Mouse (Mus musculus): ENCODE data around the gene Slc29a1. TPM values are rescaled to one million over a fixed set of nuclear protein-coding genes. Genes with fewer than 3 reads are reported as not detected.
A peak's percentile ranks its signal among the peaks of the same experiment; 100 is the strongest.

Slc29a1 gene
- total RNA-seq, 1 experiment from 2014 or later = 70.6 TPM

DNA sequence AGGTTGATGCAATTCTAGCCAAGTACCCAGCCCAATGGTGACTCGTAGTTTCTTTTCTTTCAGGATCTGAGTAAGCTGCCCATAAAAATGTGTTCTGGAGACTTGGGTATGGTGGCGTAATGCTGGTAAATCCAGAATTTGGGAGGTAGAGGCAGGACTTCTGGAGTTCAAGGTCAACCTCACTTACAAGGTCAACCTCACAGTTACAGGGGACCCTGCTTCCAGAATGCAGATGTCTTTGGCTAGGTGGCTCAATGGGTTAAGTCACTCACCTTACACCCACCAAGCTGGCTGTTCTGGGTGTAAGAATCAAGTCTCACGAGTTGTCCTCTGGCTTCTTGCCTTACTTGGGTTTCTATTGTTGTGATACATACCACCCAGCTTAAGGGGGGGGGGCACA lies 17.3 kb upstream of the Slc29a1 start:
- ATAC-seq (replicated peaks in 1 of 2; ENCODE audit: insufficient read depth in 1 of 2, low FRiP score in 2 of 2, low TSS enrichment in 1 of 2, low read depth in 1 of 2, poor library complexity in 2 of 2, severe bottlenecking in 2 of 2) = no peak

DNA sequence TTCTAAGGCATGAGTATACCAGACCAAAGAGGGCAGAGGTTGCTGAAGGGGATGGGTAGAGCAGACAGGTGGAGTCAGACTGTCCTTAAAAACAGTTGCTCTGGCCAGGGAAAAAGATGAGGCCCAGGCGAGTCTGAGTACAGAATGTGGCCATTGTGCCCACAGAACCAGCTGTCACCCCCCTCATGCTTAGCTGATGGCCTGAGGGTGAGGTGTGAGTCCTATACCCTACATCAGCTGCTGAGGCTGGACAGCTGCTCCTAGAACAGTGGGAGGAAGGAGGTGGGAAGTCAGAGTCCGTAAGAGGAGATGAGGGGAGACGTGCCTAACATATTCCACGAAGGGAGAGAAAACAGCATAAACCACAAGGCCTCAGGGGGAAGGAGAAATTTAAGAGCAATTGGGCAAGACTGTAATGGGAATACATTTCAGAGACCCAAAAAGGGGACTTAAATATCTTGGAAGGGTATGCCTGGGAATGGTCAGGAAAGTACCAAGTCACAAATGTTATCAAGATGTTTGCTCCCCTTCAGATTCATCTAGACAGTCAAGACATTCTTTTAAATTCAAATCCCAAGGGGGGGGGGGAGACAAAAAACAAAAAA lies 16.7 kb upstream of the Slc29a1 start:
- no peak for ATAC-seq (replicated peaks in 1 of 2; ENCODE audit: insufficient read depth in 1 of 2, low FRiP score in 2 of 2, low TSS enrichment in 1 of 2, low read depth in 1 of 2, poor library complexity in 2 of 2, severe bottlenecking in 2 of 2)

DNA sequence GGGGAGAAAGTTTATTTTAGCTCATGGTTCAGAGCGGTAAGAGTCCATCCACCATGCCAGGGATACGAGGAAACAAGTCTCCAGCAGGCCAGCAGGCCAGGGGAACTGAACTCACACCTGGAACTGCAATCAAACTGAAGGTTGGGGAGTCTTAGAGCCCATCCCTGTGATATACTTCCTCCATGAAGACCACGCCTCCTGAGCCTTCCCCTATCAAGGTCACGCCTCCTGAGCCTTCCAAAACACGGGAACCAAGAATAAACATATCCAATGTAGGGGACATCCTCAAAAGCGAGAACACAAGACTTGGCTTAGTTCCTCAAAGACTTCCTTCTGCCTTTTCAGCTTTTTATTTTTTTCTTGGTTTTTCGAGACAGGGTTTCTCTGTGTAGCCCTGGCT lies 13.5 kb upstream of the Slc29a1 start:
- peak; percentile 47 to 78; a peak in 3 of 4 replicates for ATAC-seq (replicated peaks in 1 of 2; ENCODE audit: insufficient read depth in 1 of 2, low FRiP score in 2 of 2, low TSS enrichment in 1 of 2, low read depth in 1 of 2, poor library complexity in 2 of 2, severe bottlenecking in 2 of 2)

DNA sequence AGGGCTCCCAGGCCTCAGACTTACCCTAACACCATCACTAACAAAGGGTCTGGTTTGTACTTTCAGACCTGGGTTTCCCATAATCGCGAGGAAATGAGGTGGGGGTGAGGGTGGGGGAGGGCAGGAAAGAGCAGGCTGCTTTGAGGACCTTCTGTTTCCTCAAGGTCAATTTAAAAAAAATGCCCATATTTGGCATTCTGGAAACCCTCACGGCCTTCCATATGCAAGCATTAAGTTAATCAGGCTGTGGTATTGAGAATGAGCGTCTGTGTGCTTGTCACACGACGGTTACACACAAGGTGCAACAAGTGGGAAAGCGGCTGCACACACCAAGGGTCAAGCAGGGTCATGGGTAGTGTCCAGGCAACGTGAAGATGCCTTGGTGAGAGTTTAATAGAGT lies 12.6 kb upstream of the Slc29a1 start:
- ATAC-seq (replicated peaks in 1 of 2; ENCODE audit: insufficient read depth in 1 of 2, low FRiP score in 2 of 2, low TSS enrichment in 1 of 2, low read depth in 1 of 2, poor library complexity in 2 of 2, severe bottlenecking in 2 of 2) = no peak

- ATAC-seq (replicated peaks in 1 of 2; ENCODE audit: insufficient read depth in 1 of 2, low FRiP score in 2 of 2, low TSS enrichment in 1 of 2, low read depth in 1 of 2, poor library complexity in 2 of 2, severe bottlenecking in 2 of 2) = no peak
Measured at GRCm38 (mm10) chr17:45610144-45610866, 10.9 kb upstream of the Slc29a1 start.

DNA sequence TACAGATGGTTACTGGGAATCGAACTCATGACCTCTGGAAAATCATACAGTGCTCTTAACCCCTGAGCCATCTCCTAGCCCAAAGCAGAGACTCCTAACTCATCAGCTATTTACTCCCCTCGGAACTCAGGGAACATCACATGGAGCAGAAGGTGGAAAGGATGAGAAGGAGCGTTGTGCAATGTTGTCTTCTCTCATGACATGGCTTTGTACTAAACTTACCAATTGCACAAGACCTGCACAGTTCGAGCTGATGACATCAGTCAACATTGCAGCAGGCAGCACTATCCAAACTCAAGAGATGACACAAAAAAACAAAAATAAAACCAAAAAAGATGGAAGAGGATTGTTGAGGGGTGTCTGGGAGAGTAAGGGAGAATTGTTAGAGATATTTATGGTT lies 9.0 kb upstream of the Slc29a1 start:
- ATAC-seq (replicated peaks in 1 of 2; ENCODE audit: insufficient read depth in 1 of 2, low FRiP score in 2 of 2, low TSS enrichment in 1 of 2, low read depth in 1 of 2, poor library complexity in 2 of 2, severe bottlenecking in 2 of 2) = no peak

DNA sequence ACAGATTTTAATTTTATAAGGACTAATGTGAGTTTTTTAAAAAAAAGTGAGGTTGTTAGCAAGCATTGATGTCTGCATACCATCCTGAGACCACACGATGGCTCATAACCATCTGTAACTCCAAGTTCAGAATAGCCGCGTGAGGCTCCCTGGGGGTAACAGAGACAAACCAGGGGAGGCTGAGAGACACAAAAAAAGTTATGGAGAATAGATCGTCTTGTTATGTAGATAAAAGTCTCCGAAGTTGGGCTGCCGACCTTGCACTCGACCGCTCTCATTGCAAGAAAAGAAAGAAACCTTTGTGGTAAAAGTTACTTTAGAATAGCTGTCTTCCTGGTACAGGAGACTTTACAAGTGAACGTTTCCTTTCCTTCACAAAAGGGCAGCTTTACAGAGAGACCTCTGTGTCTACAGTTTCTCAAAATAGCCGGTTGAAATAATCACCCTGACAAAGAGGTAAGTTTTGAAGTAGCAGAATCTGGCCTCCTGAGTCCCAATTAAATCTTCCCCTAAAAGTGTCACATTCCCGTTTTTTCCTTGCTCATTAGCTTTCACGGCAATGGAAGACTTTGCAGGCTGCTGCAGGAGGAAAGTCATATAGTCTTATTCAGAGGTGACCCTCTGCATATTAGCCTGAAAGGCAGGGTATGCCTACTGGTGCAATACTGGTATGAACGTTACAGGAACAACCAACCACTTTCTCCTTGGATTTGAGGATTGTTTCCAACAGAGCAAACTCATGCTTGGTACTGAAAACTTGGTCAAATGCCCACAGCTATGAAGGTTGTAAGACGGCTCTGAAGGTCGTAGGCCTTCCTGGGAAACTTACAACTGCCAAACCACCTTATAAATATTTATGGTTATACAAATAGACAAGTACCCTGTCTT lies 7.8 kb upstream of the Slc29a1 start:
- ATAC-seq (replicated peaks in 1 of 2; ENCODE audit: insufficient read depth in 1 of 2, low FRiP score in 2 of 2, low TSS enrichment in 1 of 2, low read depth in 1 of 2, poor library complexity in 2 of 2, severe bottlenecking in 2 of 2) = no peak

GRCm38 (mm10) chr17:45602984-45603383 lies 3.6 kb upstream of the Slc29a1 start:
- ATAC-seq (replicated peaks in 1 of 2; ENCODE audit: insufficient read depth in 1 of 2, low FRiP score in 2 of 2, low TSS enrichment in 1 of 2, low read depth in 1 of 2, poor library complexity in 2 of 2, severe bottlenecking in 2 of 2) = no peak

GRCm38 (mm10) chr17:45601877-45602304 lies 2.5 kb upstream of the Slc29a1 start, which contains the start of gene Mymx:
Gene Mymx (minus strand): TSS chr17:45602102.
- ATAC-seq (replicated peaks in 1 of 2; ENCODE audit: insufficient read depth in 1 of 2, low FRiP score in 2 of 2, low TSS enrichment in 1 of 2, low read depth in 1 of 2, poor library complexity in 2 of 2, severe bottlenecking in 2 of 2) = no peak

- ATAC-seq (replicated peaks in 1 of 2; ENCODE audit: insufficient read depth in 1 of 2, low FRiP score in 2 of 2, low TSS enrichment in 1 of 2, low read depth in 1 of 2, poor library complexity in 2 of 2, severe bottlenecking in 2 of 2) = no peak
Measured at GRCm38 (mm10) chr17:45601325-45601724, 1.9 kb upstream of the Slc29a1 start.

DNA sequence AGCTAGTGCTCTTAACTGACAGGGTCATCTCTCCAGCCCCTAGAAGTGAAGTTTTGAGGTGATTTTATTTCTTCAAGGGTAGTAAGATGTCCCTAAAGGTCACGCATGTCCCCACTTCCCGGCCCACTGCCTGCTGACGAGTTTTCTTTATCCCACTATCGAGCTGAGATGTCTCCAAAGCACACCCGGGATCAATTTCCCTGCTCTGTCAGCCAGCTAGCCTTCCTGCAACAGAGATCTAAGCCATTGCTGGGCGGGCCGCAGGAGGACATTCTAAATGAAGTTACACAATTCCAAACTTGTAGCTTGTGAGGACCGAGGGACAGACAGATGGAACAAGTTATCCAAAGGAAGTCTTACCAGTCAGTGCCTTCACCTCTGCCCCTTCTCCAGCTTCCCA lies 861 bp upstream of the Slc29a1 start:
- ATAC-seq (replicated peaks in 1 of 2; ENCODE audit: insufficient read depth in 1 of 2, low FRiP score in 2 of 2, low TSS enrichment in 1 of 2, low read depth in 1 of 2, poor library complexity in 2 of 2, severe bottlenecking in 2 of 2) = no peak

- no peak for ATAC-seq (replicated peaks in 1 of 2; ENCODE audit: insufficient read depth in 1 of 2, low FRiP score in 2 of 2, low TSS enrichment in 1 of 2, low read depth in 1 of 2, poor library complexity in 2 of 2, severe bottlenecking in 2 of 2)
Measured at GRCm38 (mm10) chr17:45598891-45599290, 515 bp downstream of the Slc29a1 start.

DNA sequence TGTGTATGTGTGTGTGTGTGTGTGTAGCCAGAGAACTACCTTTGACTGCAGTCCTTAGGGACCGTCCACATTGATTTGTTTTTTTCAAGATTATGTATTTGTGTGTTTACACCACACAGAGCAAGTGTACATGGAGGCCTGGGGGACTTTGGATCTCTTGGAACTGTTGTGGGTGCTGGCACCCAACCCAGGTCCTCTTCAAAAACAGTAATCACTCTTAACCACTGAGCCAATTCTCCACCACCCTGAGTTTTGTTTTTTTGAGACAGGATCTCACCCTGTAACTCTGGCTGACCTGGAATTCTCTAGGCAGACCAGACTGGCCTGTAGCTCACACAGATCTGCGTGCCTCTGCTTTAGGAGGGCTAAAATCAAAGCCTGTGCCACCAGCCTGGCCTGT lies 1.0 kb downstream of the Slc29a1 start:
- no peak for ATAC-seq (replicated peaks in 1 of 2; ENCODE audit: insufficient read depth in 1 of 2, low FRiP score in 2 of 2, low TSS enrichment in 1 of 2, low read depth in 1 of 2, poor library complexity in 2 of 2, severe bottlenecking in 2 of 2)

GRCm38 (mm10) chr17:45597787-45598186 lies 1.6 kb downstream of the Slc29a1 start:
- peak in 1 of 2 experiments; percentile 33; a peak in 1 of 4 replicates for ATAC-seq (replicated peaks in 1 of 2; ENCODE audit: insufficient read depth in 1 of 2, low FRiP score in 2 of 2, low TSS enrichment in 1 of 2, low read depth in 1 of 2, poor library complexity in 2 of 2, severe bottlenecking in 2 of 2)

DNA sequence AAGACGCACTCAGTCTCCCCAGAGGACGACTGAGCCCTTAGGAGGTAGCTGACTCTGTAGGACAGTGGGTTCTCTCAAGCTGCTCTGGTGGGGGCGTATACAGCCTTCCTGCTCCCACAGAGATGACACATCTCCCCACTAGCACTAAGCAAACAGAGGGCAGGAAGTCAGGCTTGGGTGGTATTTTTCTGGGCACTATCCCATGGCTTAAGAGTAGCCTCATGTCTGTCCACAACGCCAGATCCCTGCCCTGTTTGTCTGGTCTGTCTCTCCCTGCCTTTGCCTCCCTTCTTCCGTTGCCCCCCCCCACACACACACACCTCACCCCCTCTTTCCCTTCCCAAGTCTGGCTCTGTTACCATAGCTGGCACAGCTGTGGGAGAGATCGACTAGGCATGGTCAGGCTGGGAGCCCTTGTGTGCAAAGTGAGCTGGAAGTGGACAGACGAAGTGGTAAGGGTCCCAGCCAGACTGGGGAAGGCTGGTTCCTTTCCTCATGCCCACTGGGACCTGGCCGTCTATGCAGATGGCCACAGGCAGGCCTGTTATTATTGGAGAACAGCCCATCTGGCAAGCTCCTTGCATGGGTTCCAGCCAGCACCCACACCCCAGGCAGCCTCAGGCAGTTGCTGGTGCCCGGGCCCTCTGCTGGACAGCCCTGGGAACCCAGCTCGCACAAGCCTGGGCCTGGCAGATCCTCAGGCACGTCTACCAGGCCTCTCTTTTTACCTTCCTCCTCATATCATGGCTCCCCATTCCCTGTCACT lies 2.6 kb downstream of the Slc29a1 start:
- peak; percentile 66 to 72 for ATAC-seq (replicated peaks in 1 of 2; ENCODE audit: insufficient read depth in 1 of 2, low FRiP score in 2 of 2, low TSS enrichment in 1 of 2, low read depth in 1 of 2, poor library complexity in 2 of 2, severe bottlenecking in 2 of 2)

DNA sequence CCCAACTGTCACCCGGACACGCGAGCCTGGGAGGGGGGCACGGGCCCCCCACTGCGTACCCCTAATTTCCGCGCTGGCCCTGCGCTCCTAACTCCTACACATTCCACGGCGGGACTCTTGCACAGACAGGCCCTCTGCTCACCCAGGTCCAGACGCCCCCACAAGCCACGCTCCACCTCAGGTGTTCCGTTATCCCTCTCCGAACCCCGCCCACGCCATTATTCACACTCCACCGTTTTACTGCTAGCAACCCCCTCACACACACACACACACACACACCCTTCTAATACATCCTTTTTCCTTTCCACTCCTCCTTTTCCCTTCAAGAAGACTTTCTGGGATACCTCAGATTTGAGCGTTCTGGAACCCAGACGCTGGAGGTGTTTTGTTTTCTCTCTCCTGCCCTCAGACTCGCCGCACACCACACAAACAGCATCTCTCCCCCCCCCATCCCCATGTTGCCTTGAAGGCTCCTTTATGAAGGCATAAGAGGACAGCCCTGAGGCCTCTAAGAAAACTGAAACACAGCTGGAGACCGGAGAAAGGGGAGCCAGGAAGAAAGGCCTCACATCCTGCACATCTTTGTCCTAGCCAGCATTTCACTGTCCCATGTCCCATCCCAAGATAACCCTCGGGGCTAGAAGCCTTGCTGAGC lies 3.5 kb downstream of the Slc29a1 start:
- ATAC-seq (replicated peaks in 1 of 2; ENCODE audit: insufficient read depth in 1 of 2, low FRiP score in 2 of 2, low TSS enrichment in 1 of 2, low read depth in 1 of 2, poor library complexity in 2 of 2, severe bottlenecking in 2 of 2) = no peak

All from hematopoietic stem cell, adult 5-6 weeks (primary cell).